Mouse (Mus musculus): Measurements from ENCODE around the gene Hnrnpab.
A peak's percentile ranks its signal among the peaks of the same experiment; 100 is the strongest.

The Hnrnpab gene

DNA sequence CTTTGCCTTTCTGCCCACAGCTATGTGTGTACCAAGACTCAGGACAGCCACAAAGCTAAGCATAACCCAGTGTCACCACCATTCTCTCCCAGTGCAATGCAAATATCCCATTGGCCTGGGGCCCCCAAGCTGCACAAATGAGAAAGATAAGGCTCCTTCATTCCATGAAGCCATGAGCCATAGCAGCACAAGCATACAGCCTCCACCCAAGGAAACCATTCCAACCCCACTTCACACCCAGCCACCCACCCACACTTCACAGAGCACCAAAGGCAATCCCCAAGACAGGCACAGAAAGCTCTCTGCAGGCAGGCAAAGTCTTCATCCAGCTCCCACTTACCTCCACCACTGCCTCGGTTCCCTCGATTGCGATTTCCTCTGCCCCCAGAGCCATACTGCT lies 4.4 kb downstream of the Hnrnpab start:
- DNase-seq = no peak

DNA sequence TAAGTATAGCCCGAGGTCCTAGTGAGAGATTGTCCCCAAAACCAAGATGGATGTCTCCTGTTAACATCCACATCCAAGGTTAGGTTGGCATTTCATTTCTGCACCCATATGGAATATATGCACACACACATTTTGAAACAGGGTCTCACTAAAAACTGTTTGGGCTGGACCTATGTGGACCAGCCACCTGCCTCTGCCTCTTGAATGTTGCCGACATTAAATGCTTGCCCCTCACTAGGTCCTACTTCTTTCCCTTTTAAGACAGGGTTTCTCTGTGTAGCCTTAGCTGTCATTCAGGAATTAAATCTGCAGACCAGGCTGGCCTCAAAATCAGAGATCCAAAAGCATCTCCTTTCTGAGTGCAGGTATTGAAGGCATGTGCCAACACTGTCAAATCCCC lies 9.1 kb downstream of the Hnrnpab start:
- DNase-seq = no peak

DNA sequence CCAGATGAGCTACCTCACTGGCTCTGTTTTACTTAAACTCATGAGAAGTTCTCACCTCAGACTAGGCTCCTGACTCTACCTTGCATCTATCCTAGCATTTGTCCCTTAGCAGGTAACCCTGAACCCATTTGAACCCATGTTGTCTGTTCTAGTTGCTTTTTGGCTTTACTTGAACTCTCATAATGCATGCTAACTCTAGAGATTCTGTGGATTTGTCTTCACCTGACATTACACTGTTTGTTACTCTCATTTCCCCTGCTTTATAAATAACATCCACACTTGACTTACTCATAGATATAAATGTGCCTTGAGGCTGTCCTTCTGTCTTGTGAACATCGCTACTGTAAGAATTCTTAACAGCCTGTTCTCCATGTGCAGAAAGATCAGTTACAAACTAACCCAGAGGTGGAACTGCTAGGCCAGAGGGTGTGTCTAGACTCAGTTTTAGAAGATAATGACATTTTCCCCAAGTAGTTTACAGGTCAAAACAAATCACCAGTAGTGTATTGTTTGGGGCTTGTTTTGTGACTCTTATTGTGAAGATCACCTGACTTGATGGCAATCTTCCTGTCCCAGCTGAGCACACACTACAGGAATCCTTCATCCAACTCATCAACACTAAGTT lies 11.1 kb downstream of the Hnrnpab start:
- DNase-seq = no peak

DNA sequence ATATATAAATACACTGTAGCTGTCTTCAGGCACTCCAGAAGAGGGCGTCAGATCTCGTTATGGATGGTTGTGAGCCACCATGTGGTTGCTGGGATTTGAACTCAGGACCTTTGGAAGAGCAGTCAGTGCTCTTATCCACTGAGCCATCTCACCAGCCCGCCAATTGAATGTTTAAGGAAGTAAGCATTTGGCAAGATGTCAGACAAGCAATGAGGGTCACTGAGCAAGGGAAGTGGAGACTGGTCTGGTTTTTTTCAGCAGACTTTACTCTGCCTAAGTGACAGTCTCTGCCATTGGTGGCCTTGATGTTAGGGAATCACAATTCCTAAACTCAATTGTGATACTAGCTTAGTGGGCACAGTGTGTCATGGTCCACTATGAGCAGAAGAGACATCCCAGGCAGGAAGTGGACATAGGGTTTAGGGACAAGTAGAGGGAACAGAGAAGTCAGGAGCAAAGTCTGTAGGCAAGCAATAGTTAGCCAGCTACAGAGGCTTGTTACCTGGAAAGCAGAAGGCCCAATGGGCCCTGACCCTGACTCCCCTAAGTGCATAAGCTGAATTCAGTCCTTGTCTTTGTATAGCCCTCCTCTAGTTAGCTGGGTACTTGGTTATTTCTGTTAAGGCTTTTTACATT lies 11.8 kb downstream of the Hnrnpab start:
- no peak for DNase-seq

- DNase-seq = no peak
Measured at GRCm38 (mm10) chr11:51593849-51594248, 12.8 kb downstream of the Hnrnpab start.

- DNase-seq = no peak
Measured at GRCm38 (mm10) chr11:51593368-51593767, 13.3 kb downstream of the Hnrnpab start.

DNA sequence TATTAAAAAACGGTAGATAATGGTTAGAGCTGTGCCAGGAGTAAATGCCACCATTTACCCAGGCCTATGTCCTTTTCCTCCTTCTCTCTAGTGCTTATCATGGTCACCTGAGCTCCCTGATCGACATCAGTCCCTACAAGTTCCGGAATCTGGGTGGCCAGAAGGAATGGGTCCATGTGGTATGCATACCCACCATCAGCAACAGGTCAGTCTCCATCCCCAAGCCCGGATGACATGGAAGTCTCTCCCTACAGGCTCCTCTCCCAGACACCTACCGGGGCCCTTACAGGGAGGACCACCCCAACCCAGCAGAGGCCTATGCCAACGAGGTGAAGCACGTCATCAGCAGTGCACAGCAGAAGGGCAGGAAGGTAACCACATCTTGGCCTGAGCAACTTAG lies 14.7 kb downstream of the Hnrnpab start:
- DNase-seq = no peak

GRCm38 (mm10) chr11:51591168-51591567 lies 15.5 kb downstream of the Hnrnpab start:
- DNase-seq = no peak

- peak; percentile 1 for DNase-seq
Measured at GRCm38 (mm10) chr11:51590002-51590401, 16.6 kb downstream of the Hnrnpab start.

DNA sequence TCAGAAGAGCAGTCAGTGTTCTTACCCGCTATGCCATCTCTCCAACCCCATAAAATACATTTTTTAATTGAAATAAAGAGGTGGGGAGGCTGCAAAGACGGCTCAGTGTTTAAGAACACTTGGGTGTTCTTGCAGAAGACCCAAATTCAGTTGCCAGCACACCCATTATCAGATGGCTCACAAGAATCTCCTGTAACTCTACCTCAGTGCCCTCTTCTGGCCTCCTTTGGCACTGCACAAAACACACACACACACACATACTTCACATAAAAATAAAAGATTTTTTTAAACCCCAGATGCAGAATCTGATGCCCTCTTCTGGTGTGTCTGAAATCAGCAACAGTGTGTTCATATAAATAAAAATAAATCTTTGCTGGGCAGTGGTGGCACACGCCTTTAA lies 17.8 kb downstream of the Hnrnpab start:
- DNase-seq = peak; percentile 4

DNA sequence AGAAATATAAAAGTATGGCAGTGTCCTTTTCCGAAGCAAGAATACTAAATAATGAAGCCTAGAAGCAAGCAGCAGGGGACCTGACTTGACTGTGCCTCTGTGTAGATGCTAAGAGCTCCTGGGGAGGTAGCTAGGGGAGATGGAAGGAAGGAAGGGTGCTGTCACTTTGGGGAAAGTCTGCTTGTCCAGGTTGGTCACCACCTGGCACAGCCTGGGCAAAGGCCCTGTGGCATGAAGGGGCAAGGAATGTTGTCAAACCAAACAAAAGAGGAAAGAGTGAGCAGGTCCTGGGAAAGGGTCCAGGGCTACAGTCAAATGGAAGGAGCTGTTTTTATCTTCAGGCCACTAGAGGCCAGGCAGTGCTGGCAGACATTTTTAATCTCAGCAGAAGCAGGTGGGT lies 19.6 kb downstream of the Hnrnpab start:
- peak; percentile 2 for DNase-seq

DNA sequence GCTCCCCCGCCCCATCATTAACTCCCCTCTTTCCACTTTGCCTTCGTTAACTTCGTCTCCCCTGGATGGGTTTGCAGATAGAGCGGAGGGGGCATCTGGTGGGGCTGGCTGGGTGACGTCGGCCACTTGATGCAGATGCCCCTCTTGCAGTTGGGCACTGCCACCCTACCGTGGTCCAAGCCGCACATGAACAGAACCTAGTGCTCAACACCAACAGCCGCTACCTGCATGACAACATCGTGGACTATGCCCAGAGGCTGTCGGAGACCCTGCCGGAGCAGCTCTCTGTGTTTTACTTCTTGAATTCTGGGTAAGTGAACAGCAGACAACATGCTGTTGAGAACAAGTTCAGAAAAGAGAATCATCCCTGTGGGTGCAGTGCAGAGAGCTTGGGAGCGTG lies 20.2 kb downstream of the Hnrnpab start:
- DNase-seq = peak; percentile 17

GRCm38 (mm10) chr11:51585608-51586252 lies 20.9 kb downstream of the Hnrnpab start:
- peak; percentile 28 for DNase-seq

GRCm38 (mm10) chr11:51584431-51585248 lies 22.0 kb downstream of the Hnrnpab start, which contains the start of gene Phykpl:
Gene Phykpl, plus strand, starts transcription at chr11:51584757.
- DNase-seq = peak; percentile 99

GRCm38 (mm10) chr11:51584057-51584430 lies 22.6 kb downstream of the Hnrnpab start:
- DNase-seq = no peak

DNA sequence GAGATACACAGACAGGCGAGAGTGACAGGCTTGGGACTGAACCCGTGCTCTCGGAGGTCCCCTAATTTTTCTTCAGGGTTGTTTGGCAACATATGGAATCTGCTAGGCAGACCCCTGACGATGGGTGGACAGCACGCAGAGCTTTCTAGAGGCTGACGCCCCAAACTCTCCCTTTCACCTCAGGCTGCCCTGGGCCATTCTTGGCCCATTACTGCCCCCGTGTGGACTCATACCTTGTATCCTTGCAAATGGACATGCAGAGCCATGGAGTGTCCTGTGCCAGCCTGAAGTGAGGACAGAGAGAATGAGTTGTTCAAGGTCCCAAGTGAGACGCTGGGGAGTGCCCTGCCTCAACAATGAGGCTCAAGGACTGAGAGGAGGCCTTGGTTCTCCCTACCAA lies 23.9 kb downstream of the Hnrnpab start:
- DNase-seq = peak; percentile 89

GRCm38 (mm10) chr11:51579024-51579423 lies 27.6 kb downstream of the Hnrnpab start:
- DNase-seq = no peak

DNA sequence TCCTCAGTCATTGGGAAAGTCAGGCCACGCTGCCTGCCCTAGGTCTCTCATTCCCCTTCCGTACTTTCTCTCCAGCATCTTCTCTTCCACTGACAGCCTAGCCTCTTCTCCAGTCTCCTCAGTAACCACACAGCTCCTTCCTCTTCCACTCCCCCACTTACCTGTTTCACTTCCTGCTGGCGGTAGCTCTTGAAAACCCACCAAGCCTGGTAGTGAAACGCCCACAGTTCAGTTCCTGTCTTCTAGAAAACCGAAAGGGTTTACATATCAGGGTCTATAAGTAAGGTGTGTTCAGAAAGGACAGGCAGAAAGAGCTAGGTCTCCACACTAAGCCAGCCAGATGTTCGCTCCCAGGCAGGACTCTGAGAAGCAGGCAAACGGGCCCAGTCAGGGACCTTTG lies 29.1 kb downstream of the Hnrnpab start:
- DNase-seq = no peak

DNA sequence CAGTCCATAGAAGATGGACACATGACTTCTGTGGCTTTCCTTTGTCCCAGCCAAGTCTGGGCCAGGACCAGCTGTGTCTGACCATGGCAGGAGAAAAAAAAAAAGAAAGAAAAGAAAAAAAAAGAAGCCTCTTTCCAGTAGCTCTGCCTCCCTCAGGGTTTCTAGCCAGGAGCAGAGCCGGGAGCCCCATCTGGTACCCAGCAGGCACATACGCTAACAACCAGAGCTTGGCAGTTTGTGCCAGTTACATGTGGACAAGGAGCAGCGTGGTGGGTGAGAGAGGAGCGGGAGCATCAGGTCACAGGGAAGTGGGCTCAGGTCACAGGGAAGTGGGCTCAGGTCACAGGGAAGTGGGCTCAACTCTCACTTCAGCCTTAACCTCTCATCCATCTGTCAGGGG lies 30.2 kb downstream of the Hnrnpab start:
- no peak for DNase-seq

DNA sequence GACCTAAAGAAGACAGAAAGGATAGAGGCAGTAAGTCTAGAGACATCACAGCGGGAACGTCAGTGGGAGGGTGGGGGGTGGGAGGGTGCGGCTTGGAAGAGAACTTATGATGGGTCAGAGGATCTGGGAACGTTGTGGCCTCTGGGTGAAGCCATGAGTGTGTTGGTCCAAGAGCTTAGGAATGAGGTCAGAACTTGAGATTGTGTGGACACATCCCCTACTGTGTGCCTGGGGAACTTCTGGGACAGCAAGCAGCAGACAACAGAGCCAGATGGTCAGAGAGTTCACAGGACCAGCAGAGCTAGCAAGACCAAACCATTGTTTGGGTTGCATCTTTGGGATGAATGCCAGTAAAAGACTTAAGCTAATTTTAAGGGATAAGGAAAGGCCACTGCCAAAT lies 37.8 kb downstream of the Hnrnpab start:
- no peak for DNase-seq

DNA sequence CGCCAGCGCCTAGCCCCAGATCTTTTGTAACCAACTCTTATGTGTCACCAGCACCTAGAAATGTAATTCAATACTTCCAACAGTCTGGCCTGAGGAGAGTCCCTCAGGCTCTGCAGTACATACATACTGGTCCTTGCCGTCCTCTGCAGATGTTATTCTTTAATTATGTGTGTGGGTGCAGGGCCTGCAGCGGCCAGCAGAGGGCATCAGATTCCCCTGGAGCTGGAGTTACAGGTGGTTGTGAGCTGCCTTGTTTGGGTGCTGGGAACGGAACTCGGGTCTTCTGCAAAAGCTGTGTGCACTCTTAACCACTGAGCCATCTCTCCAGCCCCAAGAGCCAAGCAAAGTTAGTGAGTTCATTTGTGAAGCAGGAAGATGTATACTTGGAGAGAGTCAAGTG lies 40.7 kb downstream of the Hnrnpab start:
- no peak for DNase-seq

DNA sequence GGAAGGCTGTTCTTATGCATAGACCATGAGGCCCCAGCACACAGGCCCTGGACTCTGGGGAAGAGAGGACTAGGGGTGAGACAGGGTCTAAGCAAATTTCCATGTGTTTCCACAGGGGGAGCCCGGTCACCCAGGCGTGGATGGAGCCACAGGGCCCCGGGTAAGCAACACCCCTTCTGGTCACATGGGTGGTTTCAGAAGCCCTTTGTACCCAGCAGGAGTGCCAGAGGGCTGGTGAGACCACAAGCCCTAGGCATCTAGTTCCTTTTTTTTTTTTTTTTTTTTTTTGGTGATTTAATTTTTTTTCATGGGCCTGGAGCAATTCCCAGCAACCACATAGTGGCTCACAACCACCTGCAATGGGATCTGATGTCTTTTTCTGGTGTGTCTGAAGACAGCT lies 41.6 kb downstream of the Hnrnpab start:
- DNase-seq = peak; percentile 78

DNA sequence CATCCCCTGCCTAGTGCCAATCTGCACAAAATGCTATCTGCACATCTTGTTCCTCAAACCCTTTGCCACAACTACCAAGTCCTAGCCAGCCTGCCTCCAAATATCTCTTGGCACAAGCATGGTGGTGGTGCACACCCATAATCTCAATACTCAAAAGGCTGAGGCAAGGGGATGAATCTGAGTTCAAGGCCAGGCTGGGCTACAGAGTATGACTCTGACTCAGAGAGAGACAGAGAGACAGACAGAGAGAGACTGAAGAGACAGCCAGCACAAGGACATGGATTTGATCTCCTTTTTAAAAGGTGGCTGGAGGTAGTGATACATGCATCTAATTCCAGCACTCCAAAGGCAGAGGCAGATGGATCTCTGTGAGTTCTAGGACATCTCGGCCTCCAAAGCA lies 43.4 kb downstream of the Hnrnpab start:
- no peak for DNase-seq

DNA sequence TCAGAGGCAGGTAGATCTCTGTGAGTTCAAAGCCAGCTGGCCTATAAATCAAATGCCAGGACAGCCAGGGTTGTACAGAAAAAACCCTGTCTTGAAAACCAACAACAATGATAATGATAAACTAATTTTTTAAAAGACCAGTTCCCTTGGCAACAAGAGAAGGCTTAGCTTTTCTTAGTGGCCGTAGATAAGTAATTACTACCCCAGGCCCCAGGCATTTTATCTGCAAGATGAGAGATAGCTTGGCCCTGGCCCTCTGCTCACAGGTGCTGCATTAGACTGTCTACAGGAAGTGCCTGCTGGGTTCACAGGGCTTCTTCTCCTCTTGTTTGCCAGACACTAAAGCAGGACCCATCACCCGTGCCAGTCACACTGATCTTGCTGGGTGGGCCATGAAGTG lies 51.6 kb downstream of the Hnrnpab start:
- DNase-seq = no peak
